Mouse (Mus musculus) cerebellum, adult 18-20 months (tissue): ENCODE data around the gene Masp1.

ENCODE experiments used
- DNase-seq, 2 experiments: peaks; one replicate each; pipeline ENCODE4 v3.0.0; 2021

Gene Masp1

DNA sequence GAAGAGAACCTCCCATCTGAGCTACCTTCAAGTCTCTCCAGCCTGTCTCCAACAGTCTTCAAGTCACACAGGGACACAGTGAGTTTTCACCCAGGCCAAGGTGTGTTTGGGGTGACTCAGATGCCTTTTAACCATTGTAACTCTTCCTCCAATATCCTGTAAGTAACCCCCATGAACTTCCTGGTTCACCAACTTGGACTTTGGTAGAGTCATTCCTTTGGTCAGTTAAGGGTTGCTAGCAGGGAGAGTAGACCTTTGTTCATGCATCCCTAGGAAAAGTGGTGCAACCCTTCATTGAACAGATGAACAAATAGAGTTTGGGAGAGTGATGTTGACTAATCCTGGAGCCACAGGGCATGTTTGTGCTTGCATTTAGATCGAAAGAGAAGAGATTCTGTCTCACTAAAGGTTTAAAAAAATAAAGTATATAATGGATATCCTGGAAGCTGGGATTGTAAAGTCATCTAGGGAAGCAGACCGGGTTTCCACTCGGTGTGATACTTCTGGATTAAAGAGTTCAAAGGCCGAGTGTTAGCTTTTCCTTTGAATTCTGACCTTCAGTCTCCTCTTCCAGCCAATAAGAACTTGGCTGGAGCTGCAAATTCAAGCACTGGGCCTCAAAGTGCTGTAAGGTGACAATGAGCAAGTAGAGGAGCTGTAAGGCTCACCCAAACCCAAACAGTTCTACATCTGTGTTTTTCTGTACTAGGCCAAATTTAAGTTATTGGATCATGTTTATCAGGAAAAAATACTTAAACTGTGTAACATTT, 9.3 kb downstream of the Masp1 start:
- no peak for DNase-seq

DNA sequence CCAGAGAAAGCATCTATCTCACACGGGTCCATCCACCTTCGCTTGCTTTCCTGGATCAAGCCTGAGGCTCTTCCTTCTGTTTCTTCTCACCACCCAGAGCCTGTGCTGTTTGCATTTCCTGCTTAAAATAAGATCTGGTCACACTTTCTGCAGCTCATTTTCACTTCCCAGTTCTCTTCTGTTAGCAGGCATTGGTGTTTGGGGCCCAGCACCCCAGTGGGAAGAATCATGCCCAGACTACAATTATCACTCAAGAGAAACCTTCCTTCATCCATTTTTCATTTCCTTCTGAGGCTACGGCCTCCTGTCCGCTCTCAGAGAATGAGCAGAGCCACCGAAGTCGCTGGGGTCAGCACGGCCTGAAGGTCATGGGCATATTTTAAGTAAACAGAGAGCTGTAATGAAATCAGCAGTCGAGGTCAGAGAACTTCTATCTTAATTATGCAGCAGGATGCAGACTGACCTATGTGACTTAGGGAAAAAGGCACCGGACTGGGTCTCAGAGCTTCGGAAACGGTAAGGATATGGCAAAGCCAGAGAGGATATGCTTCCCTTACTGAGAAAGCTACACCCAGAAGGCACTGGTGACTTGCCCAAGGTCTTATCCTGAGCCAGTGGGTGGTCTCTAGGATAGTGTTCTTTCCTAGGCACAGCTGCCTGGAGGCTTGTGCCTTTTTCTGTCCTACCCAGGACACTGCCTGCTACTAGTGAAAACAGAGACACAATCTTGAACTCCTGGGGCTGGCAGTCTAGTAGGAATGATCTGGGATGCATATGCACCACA, 14.5 kb downstream of the Masp1 start:
- DNase-seq = no peak

- DNase-seq = no peak
These were observed 16.3 kb downstream of the Masp1 start for GRCm38 (mm10) chr16:23504320-23504744.

DNA sequence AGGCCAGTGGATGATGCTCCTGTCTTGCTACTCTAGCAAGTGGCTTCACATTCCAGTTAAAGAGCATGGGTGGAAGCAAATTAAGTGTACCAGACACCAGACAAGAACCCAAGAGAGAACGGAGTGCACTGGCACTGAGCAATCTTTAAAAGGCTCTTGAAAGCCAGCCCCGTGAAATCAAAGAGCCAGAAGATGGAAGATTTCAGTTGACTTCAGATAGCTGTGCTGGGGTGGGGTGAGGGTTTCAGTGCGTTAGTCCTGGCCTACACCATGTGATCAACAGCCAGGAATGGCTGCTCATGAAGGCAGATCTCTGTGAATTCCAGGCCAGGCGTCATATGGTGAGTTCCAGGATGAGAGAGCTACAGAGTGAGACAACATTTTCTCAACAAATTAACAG, 17.3 kb downstream of the Masp1 start:
- DNase-seq = no peak

DNA sequence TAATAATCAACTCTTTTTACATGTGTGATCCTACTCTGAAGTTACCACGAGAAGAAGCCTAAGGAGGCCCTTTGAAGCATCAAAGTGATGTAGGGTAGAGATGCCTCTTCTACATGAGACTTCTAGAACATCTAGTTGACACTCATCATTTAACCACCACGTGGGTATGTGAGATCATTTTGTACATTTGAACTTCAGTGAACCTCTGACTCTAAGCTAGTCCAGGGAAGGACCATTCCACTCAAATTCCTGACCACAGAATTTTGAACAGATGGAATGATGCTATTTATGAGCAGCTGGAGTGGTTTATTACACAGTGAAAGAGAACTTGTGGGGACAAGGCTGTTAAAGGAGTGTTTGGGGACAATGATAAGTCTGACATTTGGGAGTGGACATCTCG, 18.1 kb downstream of the Masp1 start:
- DNase-seq = no peak

DNA sequence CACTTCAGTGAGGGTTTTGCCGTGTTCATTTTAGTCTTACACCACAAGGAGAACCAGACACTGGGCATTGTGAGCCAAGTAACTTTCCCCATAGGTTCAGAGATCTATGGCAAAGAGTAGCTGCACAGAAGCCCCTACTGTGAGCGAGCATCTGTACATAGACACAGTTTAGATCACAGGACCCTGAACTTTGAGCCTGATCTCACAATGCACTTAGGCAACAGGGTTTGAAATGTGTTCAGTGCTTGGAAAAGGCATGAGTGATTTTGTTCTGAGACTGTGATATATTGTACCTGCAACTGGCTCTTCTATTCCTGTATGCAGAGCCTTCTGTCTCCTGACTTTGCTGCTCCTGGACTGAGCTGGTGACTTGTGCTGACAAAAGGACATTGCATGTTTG, 19.3 kb downstream of the Masp1 start:
- DNase-seq = no peak

DNA sequence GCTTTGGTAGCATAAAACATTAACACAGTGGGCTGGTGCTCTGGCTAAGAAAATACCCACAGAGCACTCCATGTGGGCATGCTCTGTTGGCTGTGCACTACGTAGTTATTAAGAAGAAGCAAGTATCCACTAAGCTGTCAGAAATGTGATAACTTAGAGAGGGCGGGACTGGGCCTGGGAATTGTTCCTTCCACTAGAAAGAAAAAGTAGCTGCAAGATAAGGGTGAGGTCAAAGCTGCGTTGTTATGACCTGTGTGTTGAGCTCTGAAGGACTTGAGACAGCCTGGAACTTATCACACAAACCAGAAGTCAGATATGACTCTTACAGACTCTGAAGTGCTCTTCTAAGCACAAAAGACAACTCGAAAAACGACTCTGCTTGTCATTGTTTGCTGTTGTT, 20.1 kb downstream of the Masp1 start:
- no peak for DNase-seq

DNA sequence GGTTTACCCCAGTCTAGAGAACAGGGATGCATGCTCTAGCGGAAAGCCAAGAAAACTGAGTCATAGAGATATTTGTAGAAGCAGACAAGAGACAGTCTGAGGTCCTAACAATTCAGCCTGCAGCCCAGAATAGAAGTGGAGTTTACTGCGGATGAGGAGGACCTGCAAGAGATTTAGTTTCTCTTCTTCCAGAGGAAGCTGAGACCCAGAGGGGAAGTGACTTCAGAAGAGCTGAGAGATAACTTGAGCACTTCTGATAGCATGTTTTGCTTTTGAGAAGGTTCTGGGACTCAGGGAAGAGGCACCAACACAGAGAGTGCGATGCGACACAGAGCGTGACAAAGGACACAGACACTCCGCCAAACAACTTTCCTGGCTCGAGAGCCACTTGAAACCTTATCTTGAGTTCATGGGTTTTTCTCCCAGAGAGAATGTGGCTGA, 21.9 kb downstream of the Masp1 start:
- DNase-seq = no peak

- no peak for DNase-seq
These were observed 22.7 kb downstream of the Masp1 start for GRCm38 (mm10) chr16:23497881-23498280.

DNA sequence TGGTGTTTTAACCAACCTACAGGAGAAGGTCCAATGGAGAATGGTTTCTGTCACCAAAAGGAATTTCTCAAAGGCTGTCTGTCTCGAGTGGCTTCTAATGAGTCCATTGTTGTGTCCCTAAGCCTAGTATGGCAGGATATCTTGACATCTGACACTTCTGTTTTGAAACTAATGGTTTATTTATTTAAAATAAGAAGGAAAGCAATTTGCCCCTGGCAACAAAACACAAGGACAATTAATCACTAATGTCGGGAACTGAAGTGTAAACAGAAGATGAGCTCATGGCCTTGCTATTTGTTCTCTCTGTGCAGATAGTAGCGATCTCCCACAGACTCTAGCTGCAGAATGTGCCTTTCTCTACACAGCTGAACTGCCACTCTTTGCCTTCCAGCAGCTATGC, 23.2 kb downstream of the Masp1 start:
- no peak for DNase-seq

- DNase-seq = no peak
These were observed 24.2 kb downstream of the Masp1 start for GRCm38 (mm10) chr16:23496245-23496924.

DNA sequence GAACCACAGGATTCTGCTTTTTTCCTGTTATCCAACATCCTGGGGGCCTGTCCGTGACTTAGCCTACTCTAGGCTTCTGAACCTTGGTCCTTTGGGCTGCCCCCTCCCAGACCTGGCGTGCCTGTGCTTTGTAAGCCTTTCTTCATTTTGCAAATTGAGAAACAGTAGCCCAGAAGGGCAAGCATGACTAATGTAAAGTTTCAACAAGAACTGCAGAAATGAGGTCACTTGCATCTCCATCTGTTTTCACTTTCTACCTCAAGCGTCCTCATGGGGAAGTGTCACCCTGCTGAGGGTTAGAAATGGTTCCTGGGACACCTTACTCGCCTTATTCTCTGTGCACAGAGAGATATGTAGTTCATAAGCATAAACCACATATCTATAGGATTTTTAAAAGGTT, 27.8 kb downstream of the Masp1 start:
- DNase-seq = no peak

DNA sequence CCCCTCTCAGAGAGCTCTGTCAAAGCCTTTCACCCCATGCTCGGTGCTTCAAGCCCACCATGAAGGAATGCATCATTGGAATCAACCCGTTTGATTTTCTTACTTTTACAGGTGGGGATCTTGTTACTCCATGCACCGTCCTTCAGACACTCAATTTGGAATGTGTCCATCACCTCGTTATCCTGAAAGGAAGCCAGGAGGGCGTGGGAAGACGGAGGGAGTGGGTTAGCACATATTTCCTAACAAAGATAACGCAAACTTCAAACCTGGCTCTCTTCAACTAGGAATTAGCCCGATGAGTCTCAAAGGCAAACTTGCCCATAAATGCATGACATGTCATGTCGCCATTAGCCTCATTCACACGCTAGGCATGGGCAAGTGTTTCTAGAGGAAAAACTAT, 37.3 kb downstream of the Masp1 start:
- DNase-seq = no peak

- DNase-seq = no peak
These were observed 37.8 kb downstream of the Masp1 start for GRCm38 (mm10) chr16:23482846-23483245.

- no peak for DNase-seq
These were observed 38.4 kb downstream of the Masp1 start for GRCm38 (mm10) chr16:23482218-23482617.

GRCm38 (mm10) chr16:23479872-23480603, 40.6 kb downstream of the Masp1 start:
- no peak for DNase-seq

GRCm38 (mm10) chr16:23476598-23476997, 44.0 kb downstream of the Masp1 start:
- DNase-seq = no peak

DNA sequence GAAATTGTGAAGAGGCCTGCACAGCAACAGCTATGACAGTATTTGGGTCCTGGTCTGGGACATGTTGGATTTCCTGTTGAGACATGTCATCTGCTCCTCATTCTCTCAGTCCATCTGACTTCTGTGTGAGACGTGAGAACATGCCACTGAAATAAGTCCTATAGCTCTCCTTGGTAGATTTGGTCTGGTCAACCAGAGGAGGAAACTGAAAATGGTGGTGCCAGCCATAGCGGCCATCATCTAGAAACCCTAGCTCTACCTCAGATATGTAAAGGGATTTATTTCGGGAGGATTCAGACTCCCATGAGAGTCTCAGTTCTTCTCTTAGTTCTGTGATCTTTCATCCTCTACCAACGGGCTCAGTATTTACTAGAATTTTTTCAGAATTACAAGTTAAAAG, 45.0 kb downstream of the Masp1 start:
- DNase-seq = no peak

GRCm38 (mm10) chr16:23472046-23472445, 48.6 kb downstream of the Masp1 start:
- no peak for DNase-seq

DNA sequence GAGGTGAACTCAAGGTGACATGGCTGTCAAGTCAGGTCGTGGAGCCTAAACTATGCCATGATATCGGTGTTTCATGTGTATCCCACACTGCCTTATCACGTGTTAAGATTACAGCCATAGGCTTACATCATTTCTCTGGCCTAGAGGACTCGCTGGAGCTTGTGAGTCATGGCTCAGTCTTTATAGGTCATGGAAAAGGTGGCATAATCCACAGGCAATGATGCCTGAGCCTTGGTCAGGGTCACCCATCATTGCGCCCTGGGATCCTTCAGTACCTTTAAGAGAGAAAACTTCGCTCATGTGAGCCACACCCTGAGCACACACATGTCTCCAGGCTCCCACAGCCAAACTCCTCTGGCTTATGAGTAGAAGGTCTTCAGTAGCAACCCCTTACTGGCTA, 49.1 kb downstream of the Masp1 start:
- DNase-seq = no peak

DNA sequence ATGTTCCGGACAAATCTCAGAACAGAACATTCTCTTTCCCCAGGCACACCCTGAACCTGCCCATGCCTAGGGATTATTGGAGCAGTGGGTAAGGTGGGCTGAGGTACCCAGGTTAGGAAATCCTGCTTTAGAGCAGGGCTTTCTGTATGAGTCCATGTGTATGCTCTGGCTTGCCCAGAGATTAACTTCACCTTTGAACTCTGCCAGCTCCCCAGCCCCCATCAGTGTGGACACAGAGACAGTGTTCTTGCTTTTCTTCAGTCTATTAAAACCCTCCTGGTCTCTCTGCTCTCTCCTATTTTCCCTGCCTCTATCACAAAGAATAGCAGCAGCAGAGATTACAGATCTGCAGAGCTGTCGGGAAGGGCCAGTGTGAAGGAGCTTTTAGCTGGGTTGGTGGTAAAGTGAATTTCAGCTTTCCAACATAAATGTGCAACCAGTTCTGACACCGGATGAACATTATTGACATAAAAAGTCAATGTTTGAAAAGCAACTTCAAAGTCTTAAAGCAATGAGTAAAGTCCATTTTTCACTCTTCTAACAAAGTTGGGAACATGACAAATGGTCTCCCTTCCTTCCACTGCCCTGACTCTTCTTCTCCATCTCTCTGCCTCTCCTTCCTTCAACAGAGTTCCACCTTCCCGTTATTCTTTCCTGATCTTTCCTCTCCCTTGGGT, 56.8 kb downstream of the Masp1 start:
- DNase-seq = no peak

DNA sequence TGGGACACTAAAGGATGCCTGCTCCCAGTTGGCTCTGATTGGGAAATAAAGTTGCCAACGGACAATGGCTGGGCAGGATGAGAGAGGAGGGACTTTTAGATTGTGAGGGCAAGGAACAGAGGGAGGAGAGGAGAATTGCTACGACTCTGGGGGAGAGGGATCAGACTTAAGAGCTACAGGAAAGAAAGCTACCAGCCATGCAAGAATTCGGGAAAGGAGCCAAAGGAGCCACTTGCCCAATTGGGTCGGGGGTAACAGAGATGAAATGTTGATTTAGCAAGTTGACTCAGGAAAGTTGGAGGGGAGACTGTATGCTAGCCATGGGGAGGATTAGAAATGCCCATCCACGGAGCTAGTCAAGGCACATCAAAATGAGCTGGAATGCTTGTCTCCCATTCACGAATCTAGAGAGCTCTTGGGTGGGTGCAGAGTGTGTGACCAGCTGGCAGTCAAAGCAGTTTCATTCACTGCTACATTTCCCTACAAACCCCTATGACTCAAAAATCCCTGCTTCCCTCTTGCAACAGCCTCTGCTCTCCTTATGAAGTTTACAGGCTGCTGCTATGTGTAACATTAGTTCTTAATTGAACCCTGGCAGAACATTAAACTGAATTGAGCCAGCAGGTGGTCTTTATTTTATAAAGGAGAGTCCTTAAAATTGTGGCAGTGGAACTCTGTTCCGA, 61.6 kb downstream of the Masp1 start:
- no peak for DNase-seq
